Mouse (Mus musculus) myocyte (in vitro differentiated cells): ENCODE measurements around the gene AB124611. TPM values are rescaled to one million over a fixed set of nuclear protein-coding genes. Genes with fewer than 3 reads are reported as not detected.

Experiments used
- H3K27me3 ChIP-seq: one replicate; pipeline ENCODE4 v1.6.1; 2011; ENCODE audit not compliant: control insufficient read depth, insufficient read depth, insufficient read length
- H3K36me3 ChIP-seq: one replicate; pipeline ENCODE4 v1.6.1; 2011; ENCODE audit not compliant: control insufficient read depth, insufficient read depth
- H3K4me2 ChIP-seq: one replicate; pipeline ENCODE4 v1.6.1; 2011; ENCODE audit warnings: low read depth, control low read depth
- H3K4me3 ChIP-seq: one replicate; pipeline ENCODE4 v1.5.1; 2011; ENCODE audit warnings: mild to moderate bottlenecking, control low read depth, moderate library complexity
- H3K79me2 ChIP-seq: one replicate; pipeline ENCODE4 v1.6.1; 2011; ENCODE audit not compliant: control insufficient read depth, insufficient read depth
- H3ac ChIP-seq: one replicate; pipeline ENCODE4 v1.6.1; 2011; ENCODE audit not compliant: control insufficient read depth, insufficient read length
- CEBPB ChIP-seq: IDR thresholded peaks from 2 replicates; pipeline ENCODE4 v1.6.1; 2011; ENCODE audit warnings: mild to moderate bottlenecking, moderate library complexity; ENCODE audit not compliant: poor library complexity, insufficient read depth, severe bottlenecking
- E2F4 ChIP-seq: IDR thresholded peaks from one replicate; pipeline ENCODE4 v1.6.1; 2011; ENCODE audit warnings: mild to moderate bottlenecking, control low read depth, moderate library complexity; ENCODE audit not compliant: insufficient read depth
- MAX ChIP-seq: IDR thresholded peaks from one replicate; pipeline ENCODE4 v1.6.1; 2011; ENCODE audit warnings: low read depth, mild to moderate bottlenecking, control low read depth
- MYOD1 ChIP-seq, 3 experiments: IDR thresholded peaks; one replicate each; pipeline ENCODE4 v1.6.1; 2011; ENCODE audit warnings: control low read depth in 2 of 3, low read depth in 2 of 3, mild to moderate bottlenecking in 2 of 3, moderate library complexity in 1 of 3; ENCODE audit not compliant: insufficient read length in 2 of 3, control insufficient read depth in 1 of 3
- MYOG ChIP-seq, 3 experiments: IDR thresholded peaks; one replicate each; pipeline ENCODE4 v1.6.1; 2011; ENCODE audit warnings: control low read depth in 2 of 3, low read depth in 2 of 3, mild to moderate bottlenecking in 2 of 3; ENCODE audit not compliant: insufficient read length in 2 of 3, control insufficient read depth in 1 of 3, insufficient read depth in 1 of 3
- POLR2A ChIP-seq: IDR thresholded peaks from one replicate; pipeline ENCODE4 v1.6.1; 2011; ENCODE audit warnings: low read depth, mild to moderate bottlenecking, control low read depth, moderate library complexity; ENCODE audit not compliant: insufficient read length
- POLR2AphosphoS2 ChIP-seq: IDR thresholded peaks from one replicate; pipeline ENCODE4 v1.6.1; 2011; ENCODE audit warnings: low read depth, control low read depth; ENCODE audit not compliant: insufficient read length
- REST ChIP-seq: IDR thresholded peaks from one replicate; pipeline ENCODE4 v1.6.1; 2011; ENCODE audit warnings: mild to moderate bottlenecking, control low read depth, moderate library complexity; ENCODE audit not compliant: insufficient read depth, insufficient read length
- SRF ChIP-seq: IDR thresholded peaks from one replicate; pipeline ENCODE4 v1.6.1; 2011; ENCODE audit warnings: low read depth; ENCODE audit not compliant: control insufficient read depth, insufficient read length
- TCF12 ChIP-seq: IDR thresholded peaks from one replicate; pipeline ENCODE4 v1.6.1; 2011; ENCODE audit warnings: mild to moderate bottlenecking, control low read depth; ENCODE audit not compliant: poor library complexity, insufficient read depth, severe bottlenecking
- TCF3 ChIP-seq: IDR thresholded peaks from one replicate; pipeline ENCODE4 v1.6.1; 2011; ENCODE audit warnings: low read depth, control low read depth; ENCODE audit not compliant: insufficient read length
- USF1 ChIP-seq: IDR thresholded peaks from one replicate; pipeline ENCODE4 v1.6.1; 2011; ENCODE audit warnings: low read depth, mild to moderate bottlenecking, control low read depth, moderate library complexity
- polyA plus RNA-seq: library from polyadenylated mRNA; unstranded; fragments of >200 nt; fragmentation: generic; extraction: Trizol; gene quantifications from one replicate; pipeline ENCODE4 v1.2.1, GENCODE M21; 2012; ENCODE audit warnings: missing spikeins

The AB124611 gene
- polyA plus RNA-seq, 1 experiment = 0.22 TPM

- Histone ChIP-seq H3K79me2 (peaks cover 36% of the 10 kb centered on the region), H3K36me3 (no peaks in the 10 kb centered on the region), H3K27me3 (no peaks in the 10 kb centered on the region), H3ac (peak overlapping the region; percentile 80), H3K4me3 (peak overlapping the region; percentile 81), H3K4me2 (peak overlapping the region; percentile 88)
- TF ChIP-seq E2F4 (peak; percentile 11), MAX (no peak), TCF12 (no peak), POLR2AphosphoS2 (no peak), TCF3 (no peak), POLR2A (peak; percentile 56), CEBPB (no peak), MYOD1 (IDR thresholded peaks at IDR 0.05; ENCODE audit: control insufficient read depth in 1 of 3, insufficient read length in 2 of 3, low read depth in 2 of 3) (no peak), MYOG (IDR thresholded peaks at IDR 0.05; ENCODE audit: control insufficient read depth in 1 of 3, insufficient read depth in 1 of 3, insufficient read length in 2 of 3, low read depth in 2 of 3) (peak in 1 of 3 experiments; percentile 31), USF1 (no peak)
Measured at GRCm38 (mm10) chr9:21545916-21546788, 20.2 kb downstream of the AB124611 start.

GRCm38 (mm10) chr9:21546789-21547074 is 20.8 kb downstream of the AB124611 start, which contains the start of gene Carm1:
Carm1 (plus strand) TSS chr9:21546894.
- no peak for TF ChIP-seq POLR2A
- no peak for TF ChIP-seq TCF3
- TF ChIP-seq TCF12 = no peak
- no peak for TF ChIP-seq E2F4
- H3ac ChIP-seq = peak within 1 kb of the TSS; percentile 80
- H3K27me3 ChIP-seq = no peaks in the 10 kb centered on the region
- H3K4me3 ChIP-seq = peak within 1 kb of the TSS; percentile 81
- H3K79me2 ChIP-seq = peaks cover 42% of the 10 kb centered on the region
- peak within 1 kb of the TSS; percentile 90 for H3K4me2 ChIP-seq
- no peaks in the 10 kb centered on the region for H3K36me3 ChIP-seq

GRCm38 (mm10) chr9:21547075-21547941 is 21.3 kb downstream of the AB124611 start:
- TF ChIP-seq USF1 (no peak), REST (no peak), MAX (no peak), TCF12 (no peak), POLR2AphosphoS2 (no peak), MYOD1 (IDR thresholded peaks at IDR 0.05; ENCODE audit: control insufficient read depth in 1 of 3, insufficient read length in 2 of 3, low read depth in 2 of 3) (no peak), POLR2A (no peak), MYOG (IDR thresholded peaks at IDR 0.05; ENCODE audit: control insufficient read depth in 1 of 3, insufficient read depth in 1 of 3, insufficient read length in 2 of 3, low read depth in 2 of 3) (no peak), CEBPB (no peak), E2F4 (no peak), SRF (no peak), TCF3 (no peak)
- Histone ChIP-seq H3K27me3 (no peaks in the 10 kb centered on the region), H3K4me2 (peak overlapping the region; percentile 90)

GRCm38 (mm10) chr9:21551049-21551448 is 25.1 kb downstream of the AB124611 start:
- Histone ChIP-seq H3K79me2 (peaks cover 81% of the 10 kb centered on the region), H3K27me3 (no peaks in the 10 kb centered on the region), H3ac (no peak overlapping the region), H3K4me2 (no peak overlapping the region), H3K36me3 (peaks cover 4% of the 10 kb centered on the region), H3K4me3 (no peak overlapping the region)
- TF ChIP-seq E2F4 (no peak), TCF12 (no peak), CEBPB (no peak), SRF (no peak), MYOG (IDR thresholded peaks at IDR 0.05; ENCODE audit: control insufficient read depth in 1 of 3, insufficient read depth in 1 of 3, insufficient read length in 2 of 3, low read depth in 2 of 3) (no peak), MAX (no peak), MYOD1 (IDR thresholded peaks at IDR 0.05; ENCODE audit: control insufficient read depth in 1 of 3, insufficient read length in 2 of 3, low read depth in 2 of 3) (no peak), REST (no peak), USF1 (no peak), POLR2A (no peak)

More at GRCm38 (mm10) chr9:21547075-21547941, 21.3 kb downstream of the AB124611 start:
- peaks cover 48% of the 10 kb centered on the region for H3K79me2 ChIP-seq
- peak overlapping the region; percentile 81 for H3K4me3 ChIP-seq
- peak overlapping the region; percentile 80 for H3ac ChIP-seq
- H3K36me3 ChIP-seq = peaks cover 4% of the 10 kb centered on the region
